Mouse (Mus musculus): ENCODE data around the gene Tmem273. TPM values are rescaled to one million over a fixed set of nuclear protein-coding genes. Genes with fewer than 3 reads are reported as not detected.

Gene Tmem273
- polyA plus RNA-seq (2014; fragmentation: Nextera tagmentation; extraction: Ambion mirVana): 0.55 and 2.1 TPM in 2 replicates

GRCm38 (mm10) chr14:32785556-32786130 is at the start of gene Tmem273:
TSS of gene Tmem273 (plus strand) at chr14:32785963.
- Histone ChIP-seq H3K27me3 (ENCODE audit: control insufficient read depth, insufficient read depth, low read length) (no peaks in the 10 kb centered on the region), H3K9ac (replicated peaks; ENCODE audit: low read depth, low read length) (no peak within 1 kb of the TSS), H3K4me2 (replicated peaks; ENCODE audit: low read depth, low read length) (no peak within 1 kb of the TSS), H3K9me3 (ENCODE audit: control insufficient read depth, low read depth, low read length) (no peaks in the 10 kb centered on the region), H3K4me3 (ENCODE audit: low read depth, low read length) (no peak within 1 kb of the TSS), H3K27ac (ENCODE audit: low read length) (no peak within 1 kb of the TSS), H3K4me1 (ENCODE audit: control insufficient read depth, insufficient read depth, low read length) (no peaks in the 10 kb centered on the region), H3K36me3 (ENCODE audit: control insufficient read depth, insufficient read depth, low read length) (no peaks in the 10 kb centered on the region)
- 78% methylated on average over 3 of the region's 3 CpGs for WGBS
- ATAC-seq (ENCODE audit: insufficient number of reproducible peaks, insufficient read depth, low FRiP score, low read depth): no peak

DNA sequence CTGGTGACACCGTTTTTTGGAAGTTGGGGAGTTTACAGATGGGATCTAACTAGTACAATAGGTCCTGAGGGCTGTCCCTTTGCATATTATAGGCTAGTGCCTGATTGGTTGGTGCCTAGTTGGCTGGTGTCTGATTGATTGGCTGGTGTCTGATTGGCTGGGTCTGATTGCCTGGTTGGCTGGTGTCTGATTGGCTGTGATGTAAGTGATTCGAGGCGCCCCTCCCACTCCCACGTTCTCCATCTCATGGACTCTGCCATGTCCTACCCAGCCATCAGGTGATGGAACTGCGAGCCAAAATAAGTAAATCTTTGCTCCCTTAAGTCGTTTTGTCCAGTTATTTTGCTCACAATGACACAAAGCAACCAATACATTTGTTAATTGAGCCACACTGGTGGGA is 49.2 kb upstream of the Tmem273 start:
- Histone ChIP-seq H3K4me3 (ENCODE audit: low read depth, low read length) (no peak overlapping the region), H3K4me2 (replicated peaks; ENCODE audit: low read depth, low read length) (no peak overlapping the region), H3K27ac (ENCODE audit: low read length) (no peak overlapping the region), H3K9ac (replicated peaks; ENCODE audit: low read depth, low read length) (no peak overlapping the region), H3K9me3 (ENCODE audit: control insufficient read depth, low read depth, low read length) (no peaks in the 10 kb centered on the region), H3K36me3 (ENCODE audit: control insufficient read depth, insufficient read depth, low read length) (no peaks in the 10 kb centered on the region), H3K4me1 (ENCODE audit: control insufficient read depth, insufficient read depth, low read length) (no peaks in the 10 kb centered on the region), H3K27me3 (ENCODE audit: control insufficient read depth, insufficient read depth, low read length) (no peaks in the 10 kb centered on the region)
- WGBS: 80% methylated on average over 6 of the region's 6 CpGs
- ATAC-seq (ENCODE audit: insufficient number of reproducible peaks, insufficient read depth, low FRiP score, low read depth): no peak

DNA sequence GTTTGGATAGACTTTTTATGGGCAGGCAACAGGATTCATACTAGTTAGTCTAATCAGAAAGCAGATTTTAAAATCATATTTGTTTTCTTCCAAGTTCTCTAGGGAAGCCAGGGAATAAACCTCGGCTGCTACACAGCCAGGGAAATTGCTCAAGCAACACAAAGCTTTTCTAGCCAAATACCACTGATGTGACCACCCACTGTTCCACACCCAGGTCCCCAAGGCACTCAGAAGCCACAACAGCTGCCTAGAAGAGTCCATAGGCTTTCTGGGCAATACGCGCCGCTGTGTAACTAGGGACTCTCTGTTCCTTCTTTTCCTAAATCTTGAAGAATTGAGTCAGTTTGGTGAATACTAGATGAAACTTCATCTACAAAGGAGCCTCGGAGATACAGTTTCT is 47.2 kb upstream of the Tmem273 start:
- Histone ChIP-seq H3K9me3 (ENCODE audit: control insufficient read depth, low read depth, low read length) (no peaks in the 10 kb centered on the region), H3K27me3 (ENCODE audit: control insufficient read depth, insufficient read depth, low read length) (no peaks in the 10 kb centered on the region), H3K4me3 (ENCODE audit: low read depth, low read length) (no peak overlapping the region), H3K36me3 (ENCODE audit: control insufficient read depth, insufficient read depth, low read length) (no peaks in the 10 kb centered on the region), H3K4me1 (ENCODE audit: control insufficient read depth, insufficient read depth, low read length) (no peaks in the 10 kb centered on the region), H3K9ac (replicated peaks; ENCODE audit: low read depth, low read length) (no peak overlapping the region), H3K27ac (ENCODE audit: low read length) (no peak overlapping the region), H3K4me2 (replicated peaks; ENCODE audit: low read depth, low read length) (no peak overlapping the region)
- no peak for ATAC-seq (ENCODE audit: insufficient number of reproducible peaks, insufficient read depth, low FRiP score, low read depth)
- WGBS: 90% methylated on average over 5 of the region's 5 CpGs

DNA sequence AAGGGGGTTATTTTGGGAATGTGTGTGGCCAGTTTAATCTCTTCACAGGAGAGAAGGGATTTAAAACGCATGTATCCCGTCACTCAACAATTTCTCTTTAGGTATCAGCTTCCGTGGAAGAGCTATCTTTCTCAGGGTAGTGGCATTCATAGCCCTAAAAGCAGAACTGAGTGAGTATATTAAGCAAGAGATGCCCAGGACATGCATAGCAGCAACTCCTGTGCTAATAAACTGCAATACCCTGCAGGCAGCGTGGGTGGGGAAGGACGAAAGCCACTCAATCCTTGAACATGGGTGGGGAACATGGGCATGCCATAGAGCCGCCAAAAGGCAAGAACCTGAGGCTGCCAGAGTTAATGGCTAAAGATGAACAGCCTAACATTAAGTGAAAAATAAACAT is 37.2 kb upstream of the Tmem273 start:
- no peak overlapping the region for H3K9ac ChIP-seq (replicated peaks; ENCODE audit: low read depth, low read length)
- H3K4me2 ChIP-seq (replicated peaks; ENCODE audit: low read depth, low read length): no peak overlapping the region
- no peaks in the 10 kb centered on the region for H3K27me3 ChIP-seq (ENCODE audit: control insufficient read depth, insufficient read depth, low read length)
- 63% methylated on average over 6 of the region's 6 CpGs for WGBS
- no peaks in the 10 kb centered on the region for H3K9me3 ChIP-seq (ENCODE audit: control insufficient read depth, low read depth, low read length)
- no peak overlapping the region for H3K4me3 ChIP-seq (ENCODE audit: low read depth, low read length)
- no peak overlapping the region for H3K27ac ChIP-seq (ENCODE audit: low read length)
- H3K36me3 ChIP-seq (ENCODE audit: control insufficient read depth, insufficient read depth, low read length): no peaks in the 10 kb centered on the region
- H3K4me1 ChIP-seq (ENCODE audit: control insufficient read depth, insufficient read depth, low read length): no peaks in the 10 kb centered on the region
- no peak for ATAC-seq (ENCODE audit: insufficient number of reproducible peaks, insufficient read depth, low FRiP score, low read depth)

GRCm38 (mm10) chr14:32750727-32751126 is 35.0 kb upstream of the Tmem273 start:
- Histone ChIP-seq H3K27ac (ENCODE audit: low read length) (no peak overlapping the region), H3K4me3 (ENCODE audit: low read depth, low read length) (no peak overlapping the region), H3K4me1 (ENCODE audit: control insufficient read depth, insufficient read depth, low read length) (0 out of 2 replicates have a peak, but pooled peaks cover 3% of the 10 kb centered on the region), H3K4me2 (replicated peaks; ENCODE audit: low read depth, low read length) (no peak overlapping the region), H3K9me3 (ENCODE audit: control insufficient read depth, low read depth, low read length) (no peaks in the 10 kb centered on the region), H3K36me3 (ENCODE audit: control insufficient read depth, insufficient read depth, low read length) (no peaks in the 10 kb centered on the region), H3K9ac (replicated peaks; ENCODE audit: low read depth, low read length) (no peak overlapping the region), H3K27me3 (ENCODE audit: control insufficient read depth, insufficient read depth, low read length) (no peaks in the 10 kb centered on the region)
- 79% methylated on average over 6 of the region's 6 CpGs for WGBS
- ATAC-seq (ENCODE audit: insufficient number of reproducible peaks, insufficient read depth, low FRiP score, low read depth): no peak

GRCm38 (mm10) chr14:32754286-32754685 is 31.5 kb upstream of the Tmem273 start:
- no peak overlapping the region for H3K4me3 ChIP-seq (ENCODE audit: low read depth, low read length)
- no peaks in the 10 kb centered on the region for H3K9me3 ChIP-seq (ENCODE audit: control insufficient read depth, low read depth, low read length)
- 0 out of 2 replicates have a peak, but pooled peaks cover 3% of the 10 kb centered on the region for H3K4me1 ChIP-seq (ENCODE audit: control insufficient read depth, insufficient read depth, low read length)
- no peak overlapping the region for H3K4me2 ChIP-seq (replicated peaks; ENCODE audit: low read depth, low read length)
- WGBS: 19% methylated on average over 1 of the region's 1 CpGs
- H3K9ac ChIP-seq (replicated peaks; ENCODE audit: low read depth, low read length): no peak overlapping the region
- no peak overlapping the region for H3K27ac ChIP-seq (ENCODE audit: low read length)
- no peaks in the 10 kb centered on the region for H3K36me3 ChIP-seq (ENCODE audit: control insufficient read depth, insufficient read depth, low read length)
- ATAC-seq (ENCODE audit: insufficient number of reproducible peaks, insufficient read depth, low FRiP score, low read depth): no peak
- no peaks in the 10 kb centered on the region for H3K27me3 ChIP-seq (ENCODE audit: control insufficient read depth, insufficient read depth, low read length)

GRCm38 (mm10) chr14:32762177-32762576 is 23.6 kb upstream of the Tmem273 start:
- Histone ChIP-seq H3K36me3 (ENCODE audit: control insufficient read depth, insufficient read depth, low read length) (no peaks in the 10 kb centered on the region), H3K4me2 (replicated peaks; ENCODE audit: low read depth, low read length) (no peak overlapping the region), H3K9me3 (ENCODE audit: control insufficient read depth, low read depth, low read length) (no peaks in the 10 kb centered on the region), H3K9ac (replicated peaks; ENCODE audit: low read depth, low read length) (no peak overlapping the region), H3K4me3 (ENCODE audit: low read depth, low read length) (no peak overlapping the region), H3K27me3 (ENCODE audit: control insufficient read depth, insufficient read depth, low read length) (no peaks in the 10 kb centered on the region), H3K27ac (ENCODE audit: low read length) (no peak overlapping the region), H3K4me1 (ENCODE audit: control insufficient read depth, insufficient read depth, low read length) (no peaks in the 10 kb centered on the region)
- WGBS: 77% methylated on average over 1 of the region's 1 CpGs
- ATAC-seq (ENCODE audit: insufficient number of reproducible peaks, insufficient read depth, low FRiP score, low read depth): no peak

- Histone ChIP-seq H3K36me3 (ENCODE audit: control insufficient read depth, insufficient read depth, low read length) (no peaks in the 10 kb centered on the region), H3K4me2 (replicated peaks; ENCODE audit: low read depth, low read length) (no peak overlapping the region), H3K27ac (ENCODE audit: low read length) (no peak overlapping the region), H3K9me3 (ENCODE audit: control insufficient read depth, low read depth, low read length) (no peaks in the 10 kb centered on the region), H3K4me1 (ENCODE audit: control insufficient read depth, insufficient read depth, low read length) (no peaks in the 10 kb centered on the region), H3K27me3 (ENCODE audit: control insufficient read depth, insufficient read depth, low read length) (no peaks in the 10 kb centered on the region), H3K9ac (replicated peaks; ENCODE audit: low read depth, low read length) (no peak overlapping the region), H3K4me3 (ENCODE audit: low read depth, low read length) (no peak overlapping the region)
- 71% methylated on average over 6 of the region's 6 CpGs for WGBS
- ATAC-seq (ENCODE audit: insufficient number of reproducible peaks, insufficient read depth, low FRiP score, low read depth): no peak
Observed at GRCm38 (mm10) chr14:32770563-32770962, 15.2 kb upstream of the Tmem273 start.

- WGBS: 37% methylated on average over 4 of the region's 4 CpGs
- no peaks in the 10 kb centered on the region for H3K9me3 ChIP-seq (ENCODE audit: control insufficient read depth, low read depth, low read length)
- no peaks in the 10 kb centered on the region for H3K4me1 ChIP-seq (ENCODE audit: control insufficient read depth, insufficient read depth, low read length)
- ATAC-seq (ENCODE audit: insufficient number of reproducible peaks, insufficient read depth, low FRiP score, low read depth): no peak
- H3K27ac ChIP-seq (ENCODE audit: low read length): no peak overlapping the region
- no peak overlapping the region for H3K4me3 ChIP-seq (ENCODE audit: low read depth, low read length)
- no peak overlapping the region for H3K9ac ChIP-seq (replicated peaks; ENCODE audit: low read depth, low read length)
- H3K4me2 ChIP-seq (replicated peaks; ENCODE audit: low read depth, low read length): no peak overlapping the region
- no peaks in the 10 kb centered on the region for H3K27me3 ChIP-seq (ENCODE audit: control insufficient read depth, insufficient read depth, low read length)
- H3K36me3 ChIP-seq (ENCODE audit: control insufficient read depth, insufficient read depth, low read length): no peaks in the 10 kb centered on the region
Observed at GRCm38 (mm10) chr14:32772085-32772484, 13.7 kb upstream of the Tmem273 start.

All from stomach, embryonic 14.5 days (tissue).